Mouse (Mus musculus): ENCODE data around the gene Tuba3b.

- TF ChIP-seq CTCF (conservative IDR thresholded peaks at IDR 0.05; ENCODE audit: low read length) (no peak), NANOG (IDR thresholded peaks at IDR 0.05; ENCODE audit: borderline replicate concordance, low read length) (no peak)
Measured at GRCm38 (mm10) chr6:145592036-145592435, 23.5 kb upstream of the Tuba3b start.

All from E14TG2a.4 (cell line).